Mouse (Mus musculus): ENCODE measurements around the gene 2010111I01Rik. TPM values are rescaled to one million over a fixed set of nuclear protein-coding genes. Genes with fewer than 3 reads are reported as not detected.

The 2010111I01Rik gene
- polyA plus RNA-seq, 1 experiment from 2014 or later = 30.5 TPM

GRCm38 (mm10) chr13:62929766-62930389, 34.8 kb upstream of the 2010111I01Rik start:
- no peaks in the 10 kb centered on the region for H3K9me3 ChIP-seq (ENCODE audit: control insufficient read depth, low read length)
- no peaks in the 10 kb centered on the region for H3K4me1 ChIP-seq (replicated peaks; ENCODE audit: control insufficient read depth, insufficient read depth, low read length)
- no peak overlapping the region for H3K4me2 ChIP-seq (ENCODE audit: low read length)
- ATAC-seq = no peak
- no peak overlapping the region for H3K4me3 ChIP-seq (replicated peaks; ENCODE audit: low read length)
- no peaks in the 10 kb centered on the region for H3K36me3 ChIP-seq (ENCODE audit: control insufficient read depth, insufficient read depth)
- no peak overlapping the region for H3K9ac ChIP-seq (replicated peaks; ENCODE audit: low read depth, low read length)
- WGBS = 42% methylated on average over 9 of the region's 9 CpGs
- no peak overlapping the region for H3K27ac ChIP-seq (ENCODE audit: low read length)
- no peaks in the 10 kb centered on the region for H3K27me3 ChIP-seq (replicated peaks; ENCODE audit: control insufficient read depth, insufficient read depth, low read length)

DNA sequence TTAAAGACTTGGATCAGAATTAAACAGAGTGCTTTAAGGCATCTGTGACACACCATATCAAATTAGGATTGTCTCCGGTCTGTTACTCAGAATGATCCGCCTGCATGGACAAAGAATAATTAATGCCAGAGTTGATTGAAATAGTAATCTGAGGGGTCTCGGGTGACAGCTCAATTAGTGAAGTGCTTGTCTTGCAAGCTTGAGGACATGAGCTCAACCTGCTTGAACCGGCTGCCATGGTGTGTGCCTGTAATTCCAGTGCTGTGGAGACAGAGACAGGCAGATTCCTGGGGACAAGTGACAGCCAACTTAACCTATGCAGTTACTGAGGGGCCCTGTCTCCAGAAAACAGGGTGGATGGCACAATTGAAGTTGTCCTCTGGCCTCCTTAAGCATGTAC, 32.2 kb upstream of the 2010111I01Rik start:
- no peaks in the 10 kb centered on the region for H3K27me3 ChIP-seq (replicated peaks; ENCODE audit: control insufficient read depth, insufficient read depth, low read length)
- H3K4me2 ChIP-seq (ENCODE audit: low read length) = no peak overlapping the region
- no peaks in the 10 kb centered on the region for H3K4me1 ChIP-seq (replicated peaks; ENCODE audit: control insufficient read depth, insufficient read depth, low read length)
- WGBS = 52% methylated on average over 4 of the region's 4 CpGs
- H3K27ac ChIP-seq (ENCODE audit: low read length) = no peak overlapping the region
- H3K4me3 ChIP-seq (replicated peaks; ENCODE audit: low read length) = no peak overlapping the region
- H3K9me3 ChIP-seq (ENCODE audit: control insufficient read depth, low read length) = no peaks in the 10 kb centered on the region
- no peak overlapping the region for H3K9ac ChIP-seq (replicated peaks; ENCODE audit: low read depth, low read length)
- no peaks in the 10 kb centered on the region for H3K36me3 ChIP-seq (ENCODE audit: control insufficient read depth, insufficient read depth)
- no peak for ATAC-seq

GRCm38 (mm10) chr13:62939371-62939770, 25.3 kb upstream of the 2010111I01Rik start:
- no peak overlapping the region for H3K27ac ChIP-seq (ENCODE audit: low read length)

GRCm38 (mm10) chr13:62939797-62940196, 24.9 kb upstream of the 2010111I01Rik start:
- no peak for ATAC-seq
- no peaks in the 10 kb centered on the region for H3K9me3 ChIP-seq (ENCODE audit: control insufficient read depth, low read length)

More at GRCm38 (mm10) chr13:62939371-62939770, 25.3 kb upstream of the 2010111I01Rik start:
- no peak for ATAC-seq
- WGBS = 71% methylated on average over 3 of the region's 3 CpGs
- no peaks in the 10 kb centered on the region for H3K9me3 ChIP-seq (ENCODE audit: control insufficient read depth, low read length)
- H3K4me3 ChIP-seq (replicated peaks; ENCODE audit: low read length) = no peak overlapping the region
- no peaks in the 10 kb centered on the region for H3K4me1 ChIP-seq (replicated peaks; ENCODE audit: control insufficient read depth, insufficient read depth, low read length)
- H3K27me3 ChIP-seq (replicated peaks; ENCODE audit: control insufficient read depth, insufficient read depth, low read length) = no peaks in the 10 kb centered on the region
- H3K4me2 ChIP-seq (ENCODE audit: low read length) = no peak overlapping the region
- no peak overlapping the region for H3K9ac ChIP-seq (replicated peaks; ENCODE audit: low read depth, low read length)
- no peaks in the 10 kb centered on the region for H3K36me3 ChIP-seq (ENCODE audit: control insufficient read depth, insufficient read depth)

GRCm38 (mm10) chr13:62940721-62941120, 24.0 kb upstream of the 2010111I01Rik start:
- Histone ChIP-seq H3K4me1 (replicated peaks; ENCODE audit: control insufficient read depth, insufficient read depth, low read length) (no peaks in the 10 kb centered on the region), H3K36me3 (ENCODE audit: control insufficient read depth, insufficient read depth) (no peaks in the 10 kb centered on the region), H3K4me2 (ENCODE audit: low read length) (no peak overlapping the region), H3K27me3 (replicated peaks; ENCODE audit: control insufficient read depth, insufficient read depth, low read length) (no peaks in the 10 kb centered on the region), H3K9me3 (ENCODE audit: control insufficient read depth, low read length) (no peaks in the 10 kb centered on the region), H3K9ac (replicated peaks; ENCODE audit: low read depth, low read length) (no peak overlapping the region), H3K27ac (ENCODE audit: low read length) (no peak overlapping the region), H3K4me3 (replicated peaks; ENCODE audit: low read length) (no peak overlapping the region)
- 79% methylated on average over 4 of the region's 4 CpGs for WGBS
- ATAC-seq = no peak

More at GRCm38 (mm10) chr13:62939797-62940196, 24.9 kb upstream of the 2010111I01Rik start:
- Histone ChIP-seq H3K4me1 (replicated peaks; ENCODE audit: control insufficient read depth, insufficient read depth, low read length) (no peaks in the 10 kb centered on the region), H3K9ac (replicated peaks; ENCODE audit: low read depth, low read length) (no peak overlapping the region), H3K36me3 (ENCODE audit: control insufficient read depth, insufficient read depth) (no peaks in the 10 kb centered on the region), H3K27ac (ENCODE audit: low read length) (no peak overlapping the region), H3K4me2 (ENCODE audit: low read length) (no peak overlapping the region), H3K4me3 (replicated peaks; ENCODE audit: low read length) (no peak overlapping the region), H3K27me3 (replicated peaks; ENCODE audit: control insufficient read depth, insufficient read depth, low read length) (no peaks in the 10 kb centered on the region)
- WGBS = 83% methylated on average over 4 of the region's 4 CpGs

DNA sequence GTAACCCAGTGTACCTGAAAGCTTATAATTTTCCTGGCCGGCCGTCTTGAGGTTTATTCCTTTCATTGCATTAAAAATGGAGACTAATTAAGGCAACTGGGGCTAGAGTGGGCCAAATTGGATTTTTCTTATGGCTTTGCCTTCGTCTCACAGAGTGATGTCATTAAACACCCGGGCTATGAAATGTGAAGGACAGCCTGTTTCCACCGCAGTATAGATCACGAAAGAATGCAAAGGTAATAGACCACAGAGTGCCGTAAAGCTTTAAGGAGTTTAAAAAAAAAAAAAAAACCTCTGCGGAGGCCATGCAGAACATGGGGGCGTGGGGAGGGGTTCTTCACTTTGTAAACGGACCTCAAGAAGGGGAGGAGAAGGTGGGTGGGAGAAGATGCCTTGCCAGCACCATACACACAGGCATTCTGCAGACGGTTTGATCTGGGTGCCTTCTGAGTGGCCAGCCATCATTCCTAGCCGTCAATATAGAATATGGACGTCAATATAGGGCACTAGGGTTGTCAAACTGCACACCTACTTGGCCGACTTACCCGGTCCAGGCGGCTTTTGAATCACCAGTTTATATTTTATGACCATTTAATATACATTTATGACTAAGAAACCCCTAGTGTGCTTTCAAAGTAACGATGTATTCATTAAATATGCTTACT, 23.2 kb upstream of the 2010111I01Rik start:
- no peaks in the 10 kb centered on the region for H3K27me3 ChIP-seq (replicated peaks; ENCODE audit: control insufficient read depth, insufficient read depth, low read length)
- H3K4me1 ChIP-seq (replicated peaks; ENCODE audit: control insufficient read depth, insufficient read depth, low read length) = no peaks in the 10 kb centered on the region
- H3K27ac ChIP-seq (ENCODE audit: low read length) = no peak overlapping the region
- H3K4me3 ChIP-seq (replicated peaks; ENCODE audit: low read length) = no peak overlapping the region
- H3K4me2 ChIP-seq (ENCODE audit: low read length) = no peak overlapping the region
- no peak for ATAC-seq
- 71% methylated on average over 17 of the region's 17 CpGs for WGBS
- H3K9me3 ChIP-seq (ENCODE audit: control insufficient read depth, low read length) = no peaks in the 10 kb centered on the region
- H3K9ac ChIP-seq (replicated peaks; ENCODE audit: low read depth, low read length) = no peak overlapping the region
- H3K36me3 ChIP-seq (ENCODE audit: control insufficient read depth, insufficient read depth) = no peaks in the 10 kb centered on the region

GRCm38 (mm10) chr13:62943274-62943830, 21.3 kb upstream of the 2010111I01Rik start:
- Histone ChIP-seq H3K36me3 (ENCODE audit: control insufficient read depth, insufficient read depth) (no peaks in the 10 kb centered on the region), H3K4me2 (ENCODE audit: low read length) (no peak overlapping the region), H3K4me3 (replicated peaks; ENCODE audit: low read length) (no peak overlapping the region), H3K27ac (ENCODE audit: low read length) (no peak overlapping the region), H3K4me1 (replicated peaks; ENCODE audit: control insufficient read depth, insufficient read depth, low read length) (no peaks in the 10 kb centered on the region), H3K9ac (replicated peaks; ENCODE audit: low read depth, low read length) (no peak overlapping the region), H3K27me3 (replicated peaks; ENCODE audit: control insufficient read depth, insufficient read depth, low read length) (no peaks in the 10 kb centered on the region), H3K9me3 (ENCODE audit: control insufficient read depth, low read length) (no peaks in the 10 kb centered on the region)
- ATAC-seq = no peak
- WGBS = 79% methylated on average over 7 of the region's 7 CpGs

DNA sequence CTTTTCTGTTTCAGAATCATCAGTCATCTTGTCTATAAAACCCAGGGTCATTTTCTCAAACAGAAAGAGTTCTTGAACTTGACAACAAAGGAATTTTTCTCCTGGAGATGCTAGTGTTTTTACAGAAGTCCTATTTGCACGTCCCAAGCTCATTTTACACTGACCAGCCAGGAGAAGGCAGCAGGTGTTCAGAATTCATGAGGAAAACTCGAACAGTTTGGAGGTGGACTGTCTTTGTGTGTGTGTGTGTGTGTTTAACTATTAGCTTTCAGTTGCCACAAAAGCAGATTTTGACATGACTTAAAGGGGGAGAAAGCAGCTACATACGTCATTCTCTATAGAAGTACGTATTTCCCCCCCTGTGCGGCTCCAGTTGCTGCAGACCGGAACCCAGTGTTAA, 20.6 kb upstream of the 2010111I01Rik start:
- Histone ChIP-seq H3K4me1 (replicated peaks; ENCODE audit: control insufficient read depth, insufficient read depth, low read length) (no peaks in the 10 kb centered on the region), H3K4me2 (ENCODE audit: low read length) (no peak overlapping the region), H3K27ac (ENCODE audit: low read length) (no peak overlapping the region), H3K4me3 (replicated peaks; ENCODE audit: low read length) (no peak overlapping the region), H3K9ac (replicated peaks; ENCODE audit: low read depth, low read length) (no peak overlapping the region), H3K36me3 (ENCODE audit: control insufficient read depth, insufficient read depth) (no peaks in the 10 kb centered on the region), H3K27me3 (replicated peaks; ENCODE audit: control insufficient read depth, insufficient read depth, low read length) (no peaks in the 10 kb centered on the region), H3K9me3 (ENCODE audit: control insufficient read depth, low read length) (no peaks in the 10 kb centered on the region)
- WGBS = 71% methylated on average over 6 of the region's 6 CpGs
- ATAC-seq = no peak

DNA sequence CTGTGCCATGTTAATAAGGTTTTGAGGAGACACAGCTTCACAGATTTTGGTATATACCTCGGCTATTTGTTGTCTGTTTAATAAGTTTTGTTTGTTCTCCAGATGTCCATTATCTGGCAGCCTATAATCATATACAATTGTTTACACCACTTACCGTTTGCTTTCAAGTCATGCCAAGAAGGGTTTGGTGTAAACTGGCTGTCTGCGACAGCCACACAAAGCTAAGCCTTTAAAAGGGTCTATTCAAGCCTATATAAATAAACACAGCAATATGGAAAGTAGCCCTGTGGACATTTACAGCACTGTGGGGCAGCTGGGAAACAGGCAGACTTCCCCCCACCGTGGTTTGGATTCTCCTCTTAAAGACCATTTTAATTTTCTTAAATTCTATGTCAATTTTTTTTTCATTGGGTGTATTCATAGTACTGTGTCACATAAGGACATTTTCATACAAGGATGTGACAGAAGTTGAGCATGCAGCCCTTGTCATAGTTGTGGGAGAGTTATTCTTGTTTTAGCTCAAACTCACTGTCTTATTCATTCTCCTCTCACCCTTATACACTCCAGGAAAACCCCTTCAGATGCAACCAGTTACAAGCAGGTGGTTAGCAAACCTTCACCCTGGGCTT, 15.0 kb upstream of the 2010111I01Rik start:
- no peak overlapping the region for H3K27ac ChIP-seq (ENCODE audit: low read length)
- no peak overlapping the region for H3K9ac ChIP-seq (replicated peaks; ENCODE audit: low read depth, low read length)
- no peaks in the 10 kb centered on the region for H3K27me3 ChIP-seq (replicated peaks; ENCODE audit: control insufficient read depth, insufficient read depth, low read length)
- no peaks in the 10 kb centered on the region for H3K36me3 ChIP-seq (ENCODE audit: control insufficient read depth, insufficient read depth)
- no peaks in the 10 kb centered on the region; the same call in 1 of the 2 replicates for H3K4me1 ChIP-seq (replicated peaks; ENCODE audit: control insufficient read depth, insufficient read depth, low read length)
- no peak for ATAC-seq
- 11% methylated on average over 4 of the region's 4 CpGs for WGBS
- H3K9me3 ChIP-seq (ENCODE audit: control insufficient read depth, low read length) = no peaks in the 10 kb centered on the region
- H3K4me2 ChIP-seq (ENCODE audit: low read length) = no peak overlapping the region
- no peak overlapping the region for H3K4me3 ChIP-seq (replicated peaks; ENCODE audit: low read length)
